Mouse (Mus musculus) ES-E14 (cell line): ENCODE measurements at regions not wholly inside any gene's neighbourhood (a gene's known extent, or its start where the extent isn't known, plus 50 kb on each side); places are given as distances from the start of the nearest gene placed in this dataset.

Experiments used
- DNase-seq: peaks from one replicate; pipeline ENCODE4 v3.0.0-alpha.2; 2013; ENCODE audit warnings: low read depth, low spot score
- H3K27ac ChIP-seq: 2 replicates; pipeline ENCODE4 v1.5.1; 2012; ENCODE audit warnings: low read depth, mild to moderate bottlenecking, low read length, moderate library complexity, mixed read lengths; ENCODE audit not compliant: poor library complexity, insufficient read depth, severe bottlenecking
- H3K36me3 ChIP-seq: 2 replicates; pipeline ENCODE4 v1.6.1; 2012; ENCODE audit warnings: mild to moderate bottlenecking, low read length, moderate library complexity, mixed read lengths; ENCODE audit not compliant: control insufficient read depth, poor library complexity, insufficient read depth, severe bottlenecking
- H3K4me1 ChIP-seq, 2 experiments: fragments of 150-350 bp in 1 of 2; sonication (generic) in 1 of 2; 2 replicates each; pipeline ENCODE4 v1.6.1; 2012; ENCODE audit warnings: low read length in 2 of 2, mild to moderate bottlenecking in 1 of 2, mixed read lengths in 1 of 2; ENCODE audit not compliant: control insufficient read depth in 2 of 2, insufficient read depth in 2 of 2, poor library complexity in 1 of 2
- H3K4me3 ChIP-seq, 2 experiments: fragments of 150-350 bp in 1 of 2; sonication (generic) in 1 of 2; 2 replicates each; pipeline ENCODE4 v1.5.1; 2012; ENCODE audit warnings: low read length in 2 of 2, low read depth in 1 of 2, mild to moderate bottlenecking in 1 of 2, mixed read lengths in 1 of 2; ENCODE audit not compliant: insufficient read depth in 1 of 2, poor library complexity in 1 of 2, severe bottlenecking in 1 of 2
- H3K9ac ChIP-seq: 2 replicates; pipeline ENCODE4 v1.6.1; 2012; ENCODE audit warnings: low read depth, mild to moderate bottlenecking, low read length, mixed read lengths; ENCODE audit not compliant: poor library complexity, insufficient read depth, severe bottlenecking
- H3K9me3 ChIP-seq: fragments of 150-350 bp; sonication (generic); 2 replicates; pipeline ENCODE4 v1.6.1; 2012; ENCODE audit warnings: low read depth, mild to moderate bottlenecking, low read length; ENCODE audit not compliant: control insufficient read depth, insufficient read depth
- CHD2 ChIP-seq: IDR thresholded peaks from 2 replicates; pipeline ENCODE4 v1.6.1; 2014; ENCODE audit warnings: mild to moderate bottlenecking, low read depth, low read length, inconsistent platforms
- HCFC1 ChIP-seq: IDR thresholded peaks from 2 replicates; pipeline ENCODE4 v1.6.1; 2012; ENCODE audit warnings: low read length, inconsistent platforms, borderline replicate concordance; ENCODE audit not compliant: insufficient read depth
- MAFK ChIP-seq: IDR thresholded peaks from 2 replicates; pipeline ENCODE4 v1.6.1; 2014; ENCODE audit warnings: mild to moderate bottlenecking, low read depth, low read length, inconsistent platforms; ENCODE audit not compliant: insufficient read depth
- ZC3H11A ChIP-seq: IDR thresholded peaks from 2 replicates; pipeline ENCODE4 v1.6.1; 2012; ENCODE audit warnings: low read depth, mild to moderate bottlenecking, inconsistent platforms, low read length, borderline replicate concordance
- ZNF384 ChIP-seq: IDR thresholded peaks from 2 replicates; pipeline ENCODE4 v1.6.1; 2012; ENCODE audit warnings: low read depth, low read length, inconsistent platforms
- in situ Hi-C, 2 experiments: fragments of 600-800 bp; cut with MboI; formaldehyde crosslinking; loops; one replicate each; pipeline ENCODE4 v1.15.1; 2025; ENCODE audit warnings: low sequenced_read_pairs in 2 of 2, inconsistent platforms in 1 of 2; ENCODE audit not compliant: unreplicated experiment in 2 of 2

- no peak overlapping the region for H3K4me3 ChIP-seq
- DNase-seq: no peak
- no peak overlapping the region for H3K27ac ChIP-seq
- no peaks in the 10 kb centered on the region for H3K36me3 ChIP-seq
- no peaks in the 10 kb centered on the region for H3K9me3 ChIP-seq
- no peak for TF ChIP-seq ZC3H11A
- TF ChIP-seq CHD2: no peak
- no peak for TF ChIP-seq ZNF384
- no peak for TF ChIP-seq MAFK
- TF ChIP-seq HCFC1: no peak
- in situ Hi-C loops: no loop called here
- no peak overlapping the region for H3K9ac ChIP-seq
- no peaks in the 10 kb centered on the region for H3K4me1 ChIP-seq
These were observed 651.6 kb upstream of the Gm19410 start for GRCm38 (mm10) chr8:35114031-35114430.

GRCm38 (mm10) chr8:35120612-35121011 lies 645.0 kb upstream of the Gm19410 start:
- in situ Hi-C loops: no loop called here
- Histone ChIP-seq H3K9me3 (no peaks in the 10 kb centered on the region), H3K27ac (no peak overlapping the region), H3K9ac (no peak overlapping the region), H3K4me3 (no peak overlapping the region), H3K36me3 (no peaks in the 10 kb centered on the region), H3K4me1 (no peaks in the 10 kb centered on the region)
- no peak for DNase-seq
- TF ChIP-seq CHD2: no peak
- TF ChIP-seq MAFK: no peak
- TF ChIP-seq HCFC1: no peak
- no peak for TF ChIP-seq ZNF384
- TF ChIP-seq ZC3H11A: no peak

GRCm38 (mm10) chr8:35121084-35121483 lies 644.5 kb upstream of the Gm19410 start:
- in situ Hi-C loops: no loop called here
- no peak overlapping the region for H3K27ac ChIP-seq
- TF ChIP-seq CHD2 (no peak), ZNF384 (no peak), ZC3H11A (no peak), HCFC1 (no peak), MAFK (no peak)
- H3K36me3 ChIP-seq: no peaks in the 10 kb centered on the region
- no peak overlapping the region for H3K9ac ChIP-seq
- no peaks in the 10 kb centered on the region for H3K9me3 ChIP-seq
- no peak for DNase-seq
- no peaks in the 10 kb centered on the region for H3K4me1 ChIP-seq
- no peak overlapping the region for H3K4me3 ChIP-seq

GRCm38 (mm10) chr8:35123196-35123621 lies 642.4 kb upstream of the Gm19410 start:
- no peak for TF ChIP-seq CHD2
- no peak for TF ChIP-seq ZC3H11A
- peak; percentile 92 for TF ChIP-seq ZNF384
- TF ChIP-seq MAFK: no peak
- H3K9ac ChIP-seq: no peak overlapping the region

GRCm38 (mm10) chr8:35125179-35125578 lies 640.4 kb upstream of the Gm19410 start:
- Histone ChIP-seq H3K9me3 (no peaks in the 10 kb centered on the region), H3K9ac (no peak overlapping the region), H3K27ac (no peak overlapping the region), H3K4me3 (no peak overlapping the region), H3K4me1 (no peaks in the 10 kb centered on the region), H3K36me3 (no peaks in the 10 kb centered on the region)
- DNase-seq: no peak
- no peak for TF ChIP-seq HCFC1
- no peak for TF ChIP-seq ZC3H11A
- in situ Hi-C loops: no loop called here

More at GRCm38 (mm10) chr8:35123196-35123621, 642.4 kb upstream of the Gm19410 start:
- no peaks in the 10 kb centered on the region for H3K4me1 ChIP-seq
- no peak for DNase-seq
- H3K9me3 ChIP-seq: no peaks in the 10 kb centered on the region
- H3K27ac ChIP-seq: no peak overlapping the region
- no peaks in the 10 kb centered on the region for H3K36me3 ChIP-seq
- H3K4me3 ChIP-seq: 0 out of 4 replicates have a peak overlapping the region, but pooled peaks of 1 of the 2 experiments have one; percentile 16
- in situ Hi-C loops: no loop called here
